Mouse (Mus musculus) megakaryocyte, embryonic 14.5 days (primary cell): ENCODE results near the gene Rad51b.

Experiments
- FLI1 ChIP-seq: IDR thresholded peaks from 2 replicates; pipeline ENCODE4 v1.6.1; 2012; ENCODE audit warnings: low read length, inconsistent platforms, mixed read lengths
- GATA1 ChIP-seq: IDR thresholded peaks from 3 replicates; pipeline ENCODE4 v1.6.1; 2012; ENCODE audit warnings: mixed read lengths, low read length, inconsistent platforms, borderline replicate concordance

DNA sequence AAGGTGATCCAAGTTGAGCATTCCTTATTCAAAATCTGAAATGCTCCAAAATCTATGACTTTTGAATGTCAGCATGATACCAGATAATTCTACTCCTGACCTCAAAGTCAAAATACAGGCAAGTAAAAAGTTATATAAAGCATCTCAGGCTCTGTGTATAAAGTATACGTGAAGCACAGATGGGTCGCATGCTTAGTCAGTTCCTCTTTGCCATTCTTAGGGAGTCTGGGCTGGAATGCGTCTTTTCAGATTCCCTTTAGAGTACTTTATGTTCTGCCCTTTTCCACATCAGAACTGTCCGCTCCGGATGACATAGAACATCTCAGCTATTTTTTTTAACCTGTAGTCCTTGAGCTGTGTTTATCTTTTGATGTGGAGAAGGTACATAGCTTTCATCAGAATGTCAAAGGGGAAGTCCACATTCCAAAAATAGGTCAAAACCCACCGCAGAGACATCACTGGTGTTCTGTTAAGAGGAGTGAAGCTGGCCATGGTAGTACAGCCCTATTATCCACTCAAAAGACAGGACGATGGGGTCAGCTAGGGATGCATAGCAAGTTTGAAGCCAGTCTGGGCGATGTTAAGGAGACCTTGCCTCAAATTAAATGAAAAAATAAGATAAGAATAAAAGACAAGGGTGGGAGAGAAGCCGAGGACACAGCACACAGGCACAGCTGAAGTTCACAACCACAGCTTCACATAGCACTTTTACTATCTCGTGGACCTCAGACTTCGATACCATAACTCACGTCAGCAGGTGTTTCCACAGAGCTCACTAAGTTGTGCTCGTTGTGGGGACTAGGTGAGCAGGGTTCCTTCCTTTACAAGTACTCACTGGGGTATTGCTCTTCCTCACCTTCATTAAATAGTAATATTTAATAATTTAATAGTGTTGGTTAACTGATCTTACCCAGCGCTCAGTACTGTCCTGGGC, 395.1 kb downstream of the Rad51b start:
- TF ChIP-seq FLI1 (no peak), GATA1 (no peak)
